Mouse (Mus musculus): ENCODE data around the gene Aff4. TPM values are rescaled to one million over a fixed set of nuclear protein-coding genes. Genes with fewer than 3 reads are reported as not detected.

Aff4 gene
- polyA plus RNA-seq, 1 experiment from 2014 or later, result 20.4 TPM

DNA sequence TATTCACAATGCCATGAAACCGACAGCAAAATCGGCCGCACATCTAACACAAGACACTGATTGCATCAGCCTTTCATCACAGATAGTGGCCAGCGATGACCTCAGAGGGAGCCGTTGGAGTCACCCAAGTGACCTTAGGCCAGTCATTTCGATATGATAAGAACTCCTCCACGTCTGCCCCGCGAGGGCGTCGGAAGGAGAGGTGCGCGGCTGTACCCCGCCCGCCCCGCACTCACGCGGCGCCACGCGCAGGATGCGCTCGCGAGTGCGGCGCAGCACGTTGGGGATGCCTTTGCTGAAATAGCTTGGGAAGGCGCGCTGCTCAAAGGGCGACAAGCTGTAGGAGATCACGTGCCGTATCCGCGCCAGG lies 79.7 kb downstream of the Aff4 start:
- peak overlapping the region; percentile 58 for H3K4me2 ChIP-seq (ENCODE audit: low read depth, low read length)
- H3K27me3 ChIP-seq (replicated peaks; ENCODE audit: control insufficient read depth, insufficient read depth, low read length), result no peaks in the 10 kb centered on the region
- H3K36me3 ChIP-seq (ENCODE audit: control insufficient read depth, insufficient read depth, low read length), result peaks cover 7% of the 10 kb centered on the region
- peak; percentile 29 for ATAC-seq
- peak overlapping the region; percentile 85 for H3K27ac ChIP-seq (ENCODE audit: low read length)
- H3K4me1 ChIP-seq (ENCODE audit: control insufficient read depth, insufficient read depth, low read length), result peaks cover 6% of the 10 kb centered on the region; the same call in 1 of the 2 replicates
- WGBS, result under 1% methylated on average over 34 of the region's 34 CpGs
- no peaks in the 10 kb centered on the region for H3K9me3 ChIP-seq (ENCODE audit: control insufficient read depth, low read length)
- H3K9ac ChIP-seq (ENCODE audit: low read depth, low read length), result peak overlapping the region; percentile 92
- H3K4me3 ChIP-seq (ENCODE audit: low read length), result peak overlapping the region; percentile 96

DNA sequence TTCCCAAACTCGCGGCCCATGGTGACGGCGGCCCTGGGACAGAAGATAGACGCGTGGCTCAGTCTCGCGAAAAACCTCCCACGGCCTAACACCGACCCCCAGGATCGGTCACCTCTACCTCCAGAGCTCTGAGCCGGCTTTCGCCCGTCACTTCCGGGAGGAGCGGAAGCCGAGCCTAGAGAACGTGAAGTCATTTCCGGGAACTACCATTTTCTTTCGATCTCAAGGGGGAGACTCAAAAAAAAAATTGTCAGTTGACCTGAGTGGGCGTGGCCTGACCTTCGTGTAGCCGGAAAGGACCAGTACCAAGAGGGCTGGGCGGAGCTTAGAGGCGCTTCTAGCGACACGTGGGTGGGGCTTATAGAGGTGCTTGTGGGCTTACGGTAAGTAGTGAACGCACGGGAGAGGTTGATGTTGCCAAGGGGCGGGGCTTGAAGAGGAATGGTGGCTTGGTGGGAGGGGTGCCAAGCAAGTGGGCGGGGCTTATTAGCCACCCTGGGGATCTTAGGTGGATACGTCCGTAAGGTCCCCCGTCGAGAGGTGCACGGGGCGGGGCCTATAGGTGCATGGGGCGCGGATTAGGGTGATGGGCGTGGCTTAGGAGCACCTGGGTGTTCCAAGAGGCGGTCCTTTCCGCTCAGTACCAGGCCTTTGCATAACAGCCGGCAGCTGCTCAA lies 80.2 kb downstream of the Aff4 start, which contains the start of the genes Uqcrq and Gdf9:
TSS of gene Uqcrq (minus strand) at position 162 of the 677 bp plus-strand sequence.
TSS of gene Gdf9 (plus strand) at position 354 of the 677 bp plus-strand sequence.
- Histone ChIP-seq H3K27ac (ENCODE audit: low read length) (peak within 1 kb of the TSS; percentile 85), H3K9ac (ENCODE audit: low read depth, low read length) (peak within 1 kb of the TSS; percentile 92), H3K4me3 (ENCODE audit: low read length) (peak within 1 kb of the TSS; percentile 96), H3K36me3 (ENCODE audit: control insufficient read depth, insufficient read depth, low read length) (peaks cover 7% of the 10 kb centered on the region), H3K4me1 (ENCODE audit: control insufficient read depth, insufficient read depth, low read length) (peaks cover 3% of the 10 kb centered on the region; the same call in 1 of the 2 replicates), H3K4me2 (ENCODE audit: low read depth, low read length) (peak within 1 kb of the TSS; percentile 67), H3K27me3 (replicated peaks; ENCODE audit: control insufficient read depth, insufficient read depth, low read length) (no peaks in the 10 kb centered on the region), H3K9me3 (ENCODE audit: control insufficient read depth, low read length) (no peaks in the 10 kb centered on the region)
- WGBS, result under 1% methylated on average over 44 of the region's 44 CpGs
- peak; percentile 93 for ATAC-seq

DNA sequence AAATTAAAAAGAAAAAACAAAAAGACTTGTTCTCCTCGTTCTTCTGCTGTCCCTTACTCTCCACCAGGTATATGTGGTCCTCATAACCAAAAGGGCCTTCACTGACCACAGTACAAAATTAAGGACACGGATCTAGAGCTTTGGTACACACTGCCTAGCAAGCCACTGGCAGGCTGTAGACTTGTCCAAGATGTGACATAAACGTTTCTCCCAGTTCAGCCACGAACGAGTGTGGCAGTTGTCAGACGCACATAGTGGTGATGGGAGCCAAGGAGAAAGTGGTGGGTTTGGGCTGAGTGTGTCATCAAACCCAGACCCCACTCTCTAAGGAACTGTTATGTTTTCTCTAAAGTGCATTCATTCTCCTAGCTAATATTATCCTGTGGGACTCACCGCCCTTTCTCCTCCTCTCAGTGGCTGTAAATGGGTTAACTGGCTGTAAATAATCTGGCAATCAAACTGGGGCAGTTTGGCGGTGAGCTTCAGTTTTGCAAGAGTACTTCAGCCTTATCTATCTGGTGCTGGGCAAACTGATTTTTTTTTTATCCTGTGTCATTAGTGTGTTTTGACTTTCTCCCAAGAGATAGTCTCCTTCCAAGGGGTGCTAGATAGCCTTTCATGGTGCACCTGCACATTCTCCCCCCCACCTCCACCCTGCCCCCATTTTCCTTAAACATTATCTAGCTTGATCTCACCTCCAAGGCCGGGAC lies 80.9 kb downstream of the Aff4 start:
- Histone ChIP-seq H3K4me2 (ENCODE audit: low read depth, low read length) (peak overlapping the region; percentile 67), H3K36me3 (ENCODE audit: control insufficient read depth, insufficient read depth, low read length) (peaks cover 7% of the 10 kb centered on the region), H3K27ac (ENCODE audit: low read length) (peak overlapping the region; percentile 76), H3K9ac (ENCODE audit: low read depth, low read length) (peak overlapping the region; percentile 59), H3K4me3 (ENCODE audit: low read length) (peak overlapping the region; percentile 96), H3K27me3 (replicated peaks; ENCODE audit: control insufficient read depth, insufficient read depth, low read length) (no peaks in the 10 kb centered on the region), H3K4me1 (ENCODE audit: control insufficient read depth, insufficient read depth, low read length) (peaks cover 3% of the 10 kb centered on the region; the same call in 1 of the 2 replicates), H3K9me3 (ENCODE audit: control insufficient read depth, low read length) (no peaks in the 10 kb centered on the region)
- 12% methylated on average over 9 of the region's 9 CpGs for WGBS
- peak; percentile 51 for ATAC-seq

DNA sequence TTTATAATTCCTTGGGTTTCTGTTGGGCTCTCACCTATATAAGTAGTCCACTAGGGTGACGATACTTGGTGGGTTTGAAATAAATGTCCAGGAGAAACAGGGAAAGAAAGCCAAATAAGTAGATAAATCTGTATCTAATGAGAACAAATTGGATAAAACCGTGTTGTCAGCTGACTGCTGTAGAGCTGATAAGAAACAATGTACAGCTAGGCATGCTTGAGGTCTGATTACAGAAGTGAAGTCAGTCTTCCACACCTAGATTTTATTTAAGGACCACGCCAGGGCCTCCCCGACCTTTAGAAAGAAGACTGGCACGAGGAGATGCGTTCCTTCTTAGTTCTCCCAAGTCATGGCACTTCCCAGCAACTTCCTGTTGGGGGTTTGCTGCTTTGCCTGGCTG lies 82.4 kb downstream of the Aff4 start:
- no peak for ATAC-seq
- no peak overlapping the region for H3K4me2 ChIP-seq (ENCODE audit: low read depth, low read length)
- no peak overlapping the region for H3K4me3 ChIP-seq (ENCODE audit: low read length)
- peaks cover 7% of the 10 kb centered on the region for H3K36me3 ChIP-seq (ENCODE audit: control insufficient read depth, insufficient read depth, low read length)
- no peak overlapping the region for H3K27ac ChIP-seq (ENCODE audit: low read length)
- no peaks in the 10 kb centered on the region for H3K9me3 ChIP-seq (ENCODE audit: control insufficient read depth, low read length)
- 53% methylated on average over 6 of the region's 6 CpGs for WGBS
- no peaks in the 10 kb centered on the region for H3K27me3 ChIP-seq (replicated peaks; ENCODE audit: control insufficient read depth, insufficient read depth, low read length)
- peaks cover 3% of the 10 kb centered on the region; the same call in 1 of the 2 replicates for H3K4me1 ChIP-seq (ENCODE audit: control insufficient read depth, insufficient read depth, low read length)
- no peak overlapping the region for H3K9ac ChIP-seq (ENCODE audit: low read depth, low read length)

DNA sequence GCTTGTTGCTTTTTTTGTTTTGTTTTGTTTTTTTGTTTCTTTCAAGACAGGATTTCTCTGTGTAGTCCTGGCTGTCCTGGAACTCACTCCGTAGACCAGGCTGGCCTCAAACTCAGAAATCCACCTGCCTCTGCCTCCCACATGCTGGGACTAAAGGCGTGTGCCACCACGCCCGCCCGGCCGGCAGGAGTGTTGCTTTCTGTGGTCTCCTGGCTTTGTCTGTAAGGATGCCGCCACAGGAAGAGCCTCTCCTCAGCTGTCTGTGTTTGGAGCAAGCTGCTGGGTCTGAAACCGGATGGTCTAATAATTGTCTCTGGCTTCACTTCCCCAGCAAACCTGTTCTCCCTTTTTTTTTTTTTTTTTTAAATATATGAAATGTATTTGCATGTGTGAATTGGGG lies 84.9 kb downstream of the Aff4 start:
- H3K27me3 ChIP-seq (replicated peaks; ENCODE audit: control insufficient read depth, insufficient read depth, low read length), result no peaks in the 10 kb centered on the region
- H3K36me3 ChIP-seq (ENCODE audit: control insufficient read depth, insufficient read depth, low read length), result no peaks in the 10 kb centered on the region
- H3K9ac ChIP-seq (ENCODE audit: low read depth, low read length), result no peak overlapping the region
- peaks cover 3% of the 10 kb centered on the region; the same call in 1 of the 2 replicates for H3K4me1 ChIP-seq (ENCODE audit: control insufficient read depth, insufficient read depth, low read length)
- no peak for ATAC-seq
- no peak overlapping the region for H3K4me2 ChIP-seq (ENCODE audit: low read depth, low read length)
- no peaks in the 10 kb centered on the region for H3K9me3 ChIP-seq (ENCODE audit: control insufficient read depth, low read length)
- 83% methylated on average over 8 of the region's 8 CpGs for WGBS
- no peak overlapping the region for H3K4me3 ChIP-seq (ENCODE audit: low read length)
- H3K27ac ChIP-seq (ENCODE audit: low read length), result no peak overlapping the region

DNA sequence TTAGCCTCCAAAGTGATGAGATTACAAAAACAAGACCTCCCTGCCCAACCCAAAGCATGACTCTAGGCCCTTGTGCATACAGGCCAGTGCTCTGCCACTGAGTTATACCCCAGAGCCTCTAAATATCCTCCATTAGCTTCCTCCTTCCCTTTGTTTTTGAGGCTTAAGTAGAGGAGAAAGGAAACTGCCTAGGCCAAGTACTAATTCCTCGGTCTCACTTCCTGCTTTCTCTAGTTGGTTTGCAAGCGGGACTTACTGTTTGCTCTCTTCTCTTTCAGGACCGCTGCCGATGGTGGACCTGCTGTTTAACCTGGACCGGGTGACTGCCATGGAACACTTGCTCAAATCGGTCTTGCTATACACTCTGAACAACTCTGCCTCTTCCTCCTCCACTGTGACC lies 85.7 kb downstream of the Aff4 start:
- no peak overlapping the region for H3K4me3 ChIP-seq (ENCODE audit: low read length)
- ATAC-seq, result no peak
- no peak overlapping the region for H3K9ac ChIP-seq (ENCODE audit: low read depth, low read length)
- no peak overlapping the region; the same call in 1 of the 2 replicates for H3K27ac ChIP-seq (ENCODE audit: low read length)
- no peaks in the 10 kb centered on the region for H3K36me3 ChIP-seq (ENCODE audit: control insufficient read depth, insufficient read depth, low read length)
- no peaks in the 10 kb centered on the region for H3K9me3 ChIP-seq (ENCODE audit: control insufficient read depth, low read length)
- H3K27me3 ChIP-seq (replicated peaks; ENCODE audit: control insufficient read depth, insufficient read depth, low read length), result no peaks in the 10 kb centered on the region
- peaks cover 2% of the 10 kb centered on the region; the same call in 1 of the 2 replicates for H3K4me1 ChIP-seq (ENCODE audit: control insufficient read depth, insufficient read depth, low read length)
- H3K4me2 ChIP-seq (ENCODE audit: low read depth, low read length), result no peak overlapping the region
- 85% methylated on average over 6 of the region's 6 CpGs for WGBS

DNA sequence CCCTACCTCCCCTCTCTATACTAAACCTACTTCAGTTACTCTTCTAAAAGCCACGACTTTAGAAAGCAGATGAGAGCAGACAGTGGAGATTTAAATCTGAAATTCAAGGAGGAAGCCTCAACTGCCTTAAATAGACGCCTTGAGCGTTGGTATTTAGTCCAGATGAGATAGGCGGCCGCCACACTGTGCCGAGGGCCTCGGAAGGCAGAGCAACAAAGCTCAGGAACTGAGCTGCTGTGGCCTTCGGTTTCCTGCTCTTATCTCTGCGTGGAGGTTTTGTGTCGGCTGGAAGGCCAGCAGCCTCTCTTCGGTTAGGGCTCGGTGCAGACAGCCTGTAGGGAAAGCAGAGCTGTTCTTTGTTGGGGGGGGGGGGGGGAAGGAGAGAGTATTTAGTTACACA lies 91.3 kb downstream of the Aff4 start:
- Histone ChIP-seq H3K4me3 (ENCODE audit: low read length) (no peak overlapping the region), H3K9me3 (ENCODE audit: control insufficient read depth, low read length) (no peaks in the 10 kb centered on the region), H3K27me3 (replicated peaks; ENCODE audit: control insufficient read depth, insufficient read depth, low read length) (no peaks in the 10 kb centered on the region), H3K27ac (ENCODE audit: low read length) (0 out of 2 replicates have a peak overlapping the region, but pooled peaks have one; percentile 11), H3K9ac (ENCODE audit: low read depth, low read length) (peak overlapping the region; percentile 21; the same call in 1 of the 2 replicates), H3K4me2 (ENCODE audit: low read depth, low read length) (no peak overlapping the region), H3K36me3 (ENCODE audit: control insufficient read depth, insufficient read depth, low read length) (no peaks in the 10 kb centered on the region), H3K4me1 (ENCODE audit: control insufficient read depth, insufficient read depth, low read length) (0 out of 2 replicates have a peak, but pooled peaks cover 4% of the 10 kb centered on the region)
- 38% methylated on average over 12 of the region's 12 CpGs for WGBS
- 0 out of 2 replicates have a peak, but pooled peaks have one; percentile 26 for ATAC-seq

DNA sequence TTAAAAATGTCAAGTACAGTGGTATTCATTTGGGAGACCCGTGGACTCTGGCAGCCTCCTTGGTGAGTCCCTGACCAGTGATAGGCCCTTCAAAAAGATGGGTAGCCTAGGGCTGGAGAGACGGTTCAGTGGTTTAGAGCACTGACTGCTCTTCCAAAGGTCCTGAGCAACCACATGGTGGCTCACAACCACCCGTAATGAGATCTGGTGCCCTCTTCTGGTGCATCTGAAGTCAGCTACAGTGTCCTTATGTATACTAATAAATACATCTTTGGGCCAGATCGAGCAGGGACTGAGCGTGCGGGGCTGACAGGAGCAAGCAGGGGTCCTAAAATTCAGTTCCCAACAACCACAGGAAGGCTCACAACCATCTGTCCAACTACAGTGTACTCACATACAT lies 93.2 kb downstream of the Aff4 start:
- Histone ChIP-seq H3K4me3 (ENCODE audit: low read length) (no peak overlapping the region), H3K27me3 (replicated peaks; ENCODE audit: control insufficient read depth, insufficient read depth, low read length) (no peaks in the 10 kb centered on the region), H3K9me3 (ENCODE audit: control insufficient read depth, low read length) (no peaks in the 10 kb centered on the region), H3K4me1 (ENCODE audit: control insufficient read depth, insufficient read depth, low read length) (0 out of 2 replicates have a peak, but pooled peaks cover 4% of the 10 kb centered on the region), H3K36me3 (ENCODE audit: control insufficient read depth, insufficient read depth, low read length) (no peaks in the 10 kb centered on the region), H3K9ac (ENCODE audit: low read depth, low read length) (no peak overlapping the region), H3K4me2 (ENCODE audit: low read depth, low read length) (no peak overlapping the region), H3K27ac (ENCODE audit: low read length) (no peak overlapping the region)
- 25% methylated on average over 6 of the region's 6 CpGs for WGBS
- peak; percentile 45; the same call in 1 of the 2 replicates for ATAC-seq

DNA sequence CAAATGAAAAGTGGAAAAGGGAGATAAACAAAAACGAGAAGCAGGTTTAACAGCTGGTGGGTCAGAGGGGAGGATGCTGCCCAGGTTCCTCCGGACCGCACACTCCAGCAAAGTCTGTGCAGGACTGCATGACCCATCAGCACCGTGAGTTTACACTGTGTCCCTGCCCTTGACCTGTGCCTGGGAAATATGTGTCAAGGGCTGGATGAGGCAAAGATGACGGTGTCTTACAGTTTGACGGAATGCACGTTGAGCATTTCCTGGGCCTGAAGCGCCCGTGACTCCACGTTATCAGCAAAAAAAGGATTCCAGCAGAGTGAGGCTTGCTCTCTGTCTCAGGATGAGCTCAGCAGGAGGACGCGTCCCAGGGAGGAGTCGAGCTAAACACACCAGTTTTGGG lies 94.9 kb downstream of the Aff4 start:
- no peaks in the 10 kb centered on the region for H3K9me3 ChIP-seq (ENCODE audit: control insufficient read depth, low read length)
- no peaks in the 10 kb centered on the region for H3K27me3 ChIP-seq (replicated peaks; ENCODE audit: control insufficient read depth, insufficient read depth, low read length)
- ATAC-seq, result no peak
- H3K4me2 ChIP-seq (ENCODE audit: low read depth, low read length), result no peak overlapping the region
- WGBS, result 65% methylated on average over 13 of the region's 13 CpGs
- H3K9ac ChIP-seq (ENCODE audit: low read depth, low read length), result no peak overlapping the region
- no peak overlapping the region for H3K27ac ChIP-seq (ENCODE audit: low read length)
- H3K4me3 ChIP-seq (ENCODE audit: low read length), result no peak overlapping the region
- no peaks in the 10 kb centered on the region for H3K36me3 ChIP-seq (ENCODE audit: control insufficient read depth, insufficient read depth, low read length)
- H3K4me1 ChIP-seq (ENCODE audit: control insufficient read depth, insufficient read depth, low read length), result peaks cover 11% of the 10 kb centered on the region
